Mouse (Mus musculus): Measurements from ENCODE around the gene Serpina10. TPM values are rescaled to one million over a fixed set of nuclear protein-coding genes. Genes with fewer than 3 reads are reported as not detected.
"Not testable (repeated sequence)": the region's sequence is repeated elsewhere in the genome, so short reads cannot be mapped to it uniquely, and the experiment has no call there.

The Serpina10 gene
- polyA plus RNA-seq (2014; fragmentation: Nextera tagmentation; extraction: Ambion mirVana) = 0.21 TPM in 1 of 2 replicates, not detected in the other

GRCm38 (mm10) chr12:103631203-103631612 lies at the start of gene Serpina10:
Gene Serpina10, minus strand, starts transcription at chr12:103631444.
- H3K27me3 ChIP-seq (ENCODE audit: control insufficient read depth, insufficient read depth, low read length) = no peaks in the 10 kb centered on the region
- 58% methylated on average over 3 of the region's 3 CpGs for WGBS (ENCODE audit: insufficient replicate concordance)
- no peak within 1 kb of the TSS for H3K27ac ChIP-seq (ENCODE audit: low read depth, low read length)
- H3K4me1 ChIP-seq (ENCODE audit: control insufficient read depth, insufficient read depth, low read length) = no peaks in the 10 kb centered on the region
- ATAC-seq (replicated peaks; ENCODE audit: insufficient number of reproducible peaks, low FRiP score, low TSS enrichment) = no peak
- no peaks in the 10 kb centered on the region for H3K9me3 ChIP-seq (replicated peaks; ENCODE audit: control insufficient read depth, low read length)
- no peaks in the 10 kb centered on the region for H3K36me3 ChIP-seq (ENCODE audit: control insufficient read depth, insufficient read depth, low read length)
- no peak within 1 kb of the TSS for H3K9ac ChIP-seq (ENCODE audit: low read depth, low read length)
- no peak within 1 kb of the TSS for H3K4me3 ChIP-seq (ENCODE audit: low read depth, low read length)
- no peak within 1 kb of the TSS for H3K4me2 ChIP-seq

- not testable (repeated sequence) for H3K36me3 ChIP-seq (ENCODE audit: control insufficient read depth, insufficient read depth, low read length); H3K9ac ChIP-seq (ENCODE audit: low read depth, low read length); H3K27ac ChIP-seq (ENCODE audit: low read depth, low read length); ATAC-seq (replicated peaks; ENCODE audit: insufficient number of reproducible peaks, low FRiP score, low TSS enrichment); H3K4me2 ChIP-seq; H3K9me3 ChIP-seq (replicated peaks; ENCODE audit: control insufficient read depth, low read length); H3K27me3 ChIP-seq (ENCODE audit: control insufficient read depth, insufficient read depth, low read length); H3K4me3 ChIP-seq (ENCODE audit: low read depth, low read length); H3K4me1 ChIP-seq (ENCODE audit: control insufficient read depth, insufficient read depth, low read length)
- WGBS (ENCODE audit: insufficient replicate concordance) = 88% methylated on average over 1 of the region's 1 CpGs
These were observed 48.6 kb upstream of the Serpina10 start for GRCm38 (mm10) chr12:103679853-103680252.

DNA sequence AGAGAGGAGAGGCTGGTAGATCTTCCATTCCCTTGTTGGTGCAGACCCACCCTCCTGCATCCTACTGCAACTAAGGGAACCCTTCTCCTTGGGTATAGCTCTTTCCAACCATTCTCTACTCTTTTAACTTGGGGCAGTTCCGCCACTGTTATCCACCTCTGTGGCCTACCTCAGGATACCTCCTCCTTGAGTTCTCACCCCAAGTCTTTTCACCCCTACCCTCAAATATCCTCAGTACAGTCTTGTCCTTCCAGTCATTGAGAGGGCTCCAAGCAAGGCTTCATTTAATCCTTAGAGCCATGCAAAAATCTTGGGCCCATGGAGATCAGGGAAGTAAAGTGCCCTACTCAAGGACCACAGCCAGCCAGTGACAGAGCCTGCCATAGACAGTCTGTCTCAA lies 44.8 kb upstream of the Serpina10 start, which contains the start of gene Serpina16:
TSS of gene Serpina16 (minus strand) at position 101 of the 400 bp plus-strand sequence.
- no peak within 1 kb of the TSS for H3K4me2 ChIP-seq
- WGBS (ENCODE audit: insufficient replicate concordance) = 85% methylated on average over 1 of the region's 1 CpGs
- no peaks in the 10 kb centered on the region for H3K27me3 ChIP-seq (ENCODE audit: control insufficient read depth, insufficient read depth, low read length)
- no peaks in the 10 kb centered on the region; the same call in 1 of the 2 replicates for H3K4me1 ChIP-seq (ENCODE audit: control insufficient read depth, insufficient read depth, low read length)
- H3K9ac ChIP-seq (ENCODE audit: low read depth, low read length) = no peak within 1 kb of the TSS
- H3K36me3 ChIP-seq (ENCODE audit: control insufficient read depth, insufficient read depth, low read length) = no peaks in the 10 kb centered on the region
- H3K9me3 ChIP-seq (replicated peaks; ENCODE audit: control insufficient read depth, low read length) = no peaks in the 10 kb centered on the region
- no peak within 1 kb of the TSS for H3K27ac ChIP-seq (ENCODE audit: low read depth, low read length)
- no peak for ATAC-seq (replicated peaks; ENCODE audit: insufficient number of reproducible peaks, low FRiP score, low TSS enrichment)
- no peak within 1 kb of the TSS for H3K4me3 ChIP-seq (ENCODE audit: low read depth, low read length)

DNA sequence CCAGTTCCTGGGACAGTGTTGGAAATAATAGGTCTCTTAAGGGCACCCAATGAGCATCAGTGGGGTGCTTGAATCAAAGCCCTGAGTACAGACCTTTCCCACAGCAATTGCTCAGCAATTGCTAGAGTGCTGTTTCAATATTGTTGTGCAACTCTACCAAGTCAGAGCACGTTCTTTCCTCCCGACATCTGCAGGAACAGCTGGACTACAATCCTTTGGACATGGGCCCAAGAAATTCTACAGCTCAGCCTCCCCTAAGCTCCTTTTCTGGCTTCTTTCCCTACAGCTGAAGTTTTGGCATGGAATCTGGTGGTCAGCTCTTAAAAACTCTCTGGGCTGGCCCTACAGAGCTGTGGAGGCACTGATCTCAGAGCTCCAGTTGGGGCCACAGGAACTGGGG lies 41.9 kb upstream of the Serpina10 start:
- H3K9me3 ChIP-seq (replicated peaks; ENCODE audit: control insufficient read depth, low read length) = no peaks in the 10 kb centered on the region
- H3K4me3 ChIP-seq (ENCODE audit: low read depth, low read length) = no peak overlapping the region
- H3K27ac ChIP-seq (ENCODE audit: low read depth, low read length) = no peak overlapping the region
- no peak overlapping the region for H3K9ac ChIP-seq (ENCODE audit: low read depth, low read length)
- no peaks in the 10 kb centered on the region for H3K27me3 ChIP-seq (ENCODE audit: control insufficient read depth, insufficient read depth, low read length)
- no peaks in the 10 kb centered on the region for H3K36me3 ChIP-seq (ENCODE audit: control insufficient read depth, insufficient read depth, low read length)
- H3K4me1 ChIP-seq (ENCODE audit: control insufficient read depth, insufficient read depth, low read length) = no peaks in the 10 kb centered on the region; the same call in 1 of the 2 replicates
- ATAC-seq (replicated peaks; ENCODE audit: insufficient number of reproducible peaks, low FRiP score, low TSS enrichment) = no peak
- 94% methylated on average over 2 of the region's 2 CpGs for WGBS (ENCODE audit: insufficient replicate concordance)
- H3K4me2 ChIP-seq = no peak overlapping the region

- ATAC-seq (replicated peaks; ENCODE audit: insufficient number of reproducible peaks, low FRiP score, low TSS enrichment) = no peak
- Histone ChIP-seq H3K4me2 (no peak overlapping the region), H3K4me3 (ENCODE audit: low read depth, low read length) (no peak overlapping the region), H3K4me1 (ENCODE audit: control insufficient read depth, insufficient read depth, low read length) (no peaks in the 10 kb centered on the region; the same call in 1 of the 2 replicates), H3K9ac (ENCODE audit: low read depth, low read length) (no peak overlapping the region), H3K27ac (ENCODE audit: low read depth, low read length) (no peak overlapping the region), H3K9me3 (replicated peaks; ENCODE audit: control insufficient read depth, low read length) (no peaks in the 10 kb centered on the region), H3K36me3 (ENCODE audit: control insufficient read depth, insufficient read depth, low read length) (no peaks in the 10 kb centered on the region), H3K27me3 (ENCODE audit: control insufficient read depth, insufficient read depth, low read length) (no peaks in the 10 kb centered on the region)
- 71% methylated on average over 3 of the region's 3 CpGs for WGBS (ENCODE audit: insufficient replicate concordance)
These were observed 40.2 kb upstream of the Serpina10 start for GRCm38 (mm10) chr12:103671483-103671882.

DNA sequence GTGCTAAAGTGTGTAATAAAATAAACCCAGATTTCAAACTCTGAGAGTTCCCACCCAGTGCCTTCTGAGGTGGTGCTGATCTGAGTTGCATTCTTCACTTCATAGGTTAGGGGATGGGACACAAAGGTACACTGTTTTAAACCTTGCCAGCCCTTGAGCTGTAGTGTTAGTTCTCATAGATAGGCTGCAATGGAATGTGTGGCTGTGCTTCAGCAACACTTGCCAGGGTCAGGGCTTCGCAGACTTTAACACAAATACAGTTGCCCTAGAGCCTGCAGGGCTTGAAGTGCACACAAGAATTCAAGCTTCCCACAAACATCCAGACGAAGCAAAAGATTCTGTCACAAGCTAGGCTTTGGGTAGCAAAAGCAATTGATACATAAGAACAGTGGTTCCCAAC lies 39.7 kb upstream of the Serpina10 start:
- Histone ChIP-seq H3K27me3 (ENCODE audit: control insufficient read depth, insufficient read depth, low read length) (no peaks in the 10 kb centered on the region), H3K9ac (ENCODE audit: low read depth, low read length) (no peak overlapping the region), H3K9me3 (replicated peaks; ENCODE audit: control insufficient read depth, low read length) (no peaks in the 10 kb centered on the region), H3K27ac (ENCODE audit: low read depth, low read length) (no peak overlapping the region), H3K4me3 (ENCODE audit: low read depth, low read length) (no peak overlapping the region), H3K4me2 (no peak overlapping the region), H3K4me1 (ENCODE audit: control insufficient read depth, insufficient read depth, low read length) (no peaks in the 10 kb centered on the region; the same call in 1 of the 2 replicates), H3K36me3 (ENCODE audit: control insufficient read depth, insufficient read depth, low read length) (no peaks in the 10 kb centered on the region)
- ATAC-seq (replicated peaks; ENCODE audit: insufficient number of reproducible peaks, low FRiP score, low TSS enrichment) = no peak
- 31% methylated on average over 2 of the region's 2 CpGs for WGBS (ENCODE audit: insufficient replicate concordance)

GRCm38 (mm10) chr12:103670344-103670743 lies 39.1 kb upstream of the Serpina10 start:
- WGBS (ENCODE audit: insufficient replicate concordance) = 80% methylated on average over 5 of the region's 5 CpGs

DNA sequence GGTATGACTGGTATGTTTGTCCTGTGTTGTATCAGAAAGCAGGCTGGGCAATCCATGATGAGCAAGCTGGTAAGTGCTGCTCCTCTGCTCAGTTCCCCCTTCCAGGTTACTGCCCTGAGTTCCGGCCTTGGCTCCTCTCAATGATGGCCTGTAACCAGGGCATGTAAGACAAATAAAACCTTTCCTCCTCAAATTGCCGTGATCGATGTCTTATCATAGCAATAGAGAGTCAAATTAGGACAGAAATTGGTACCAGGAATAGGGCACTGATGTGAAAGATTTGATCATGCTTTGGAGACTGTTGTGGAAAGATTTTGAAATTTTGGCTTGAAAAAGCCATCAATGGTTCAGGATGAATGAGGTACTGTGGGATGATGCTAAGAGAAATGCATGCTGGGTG lies 34.0 kb upstream of the Serpina10 start:
- Histone ChIP-seq H3K36me3 (ENCODE audit: control insufficient read depth, insufficient read depth, low read length) (no peaks in the 10 kb centered on the region), H3K4me1 (ENCODE audit: control insufficient read depth, insufficient read depth, low read length) (no peaks in the 10 kb centered on the region), H3K4me3 (ENCODE audit: low read depth, low read length) (no peak overlapping the region), H3K4me2 (no peak overlapping the region), H3K27ac (ENCODE audit: low read depth, low read length) (no peak overlapping the region), H3K9ac (ENCODE audit: low read depth, low read length) (no peak overlapping the region), H3K9me3 (replicated peaks; ENCODE audit: control insufficient read depth, low read length) (no peaks in the 10 kb centered on the region), H3K27me3 (ENCODE audit: control insufficient read depth, insufficient read depth, low read length) (no peaks in the 10 kb centered on the region)
- 87% methylated on average over 3 of the region's 3 CpGs for WGBS (ENCODE audit: insufficient replicate concordance)
- no peak for ATAC-seq (replicated peaks; ENCODE audit: insufficient number of reproducible peaks, low FRiP score, low TSS enrichment)

More at GRCm38 (mm10) chr12:103670344-103670743, 39.1 kb upstream of the Serpina10 start:
- no peak for ATAC-seq (replicated peaks; ENCODE audit: insufficient number of reproducible peaks, low FRiP score, low TSS enrichment)
- H3K9ac ChIP-seq (ENCODE audit: low read depth, low read length) = no peak overlapping the region
- no peaks in the 10 kb centered on the region; the same call in 1 of the 2 replicates for H3K4me1 ChIP-seq (ENCODE audit: control insufficient read depth, insufficient read depth, low read length)
- H3K27me3 ChIP-seq (ENCODE audit: control insufficient read depth, insufficient read depth, low read length) = no peaks in the 10 kb centered on the region
- H3K27ac ChIP-seq (ENCODE audit: low read depth, low read length) = no peak overlapping the region
- no peaks in the 10 kb centered on the region for H3K36me3 ChIP-seq (ENCODE audit: control insufficient read depth, insufficient read depth, low read length)
- no peaks in the 10 kb centered on the region for H3K9me3 ChIP-seq (replicated peaks; ENCODE audit: control insufficient read depth, low read length)
- no peak overlapping the region for H3K4me2 ChIP-seq
- H3K4me3 ChIP-seq (ENCODE audit: low read depth, low read length) = no peak overlapping the region

DNA sequence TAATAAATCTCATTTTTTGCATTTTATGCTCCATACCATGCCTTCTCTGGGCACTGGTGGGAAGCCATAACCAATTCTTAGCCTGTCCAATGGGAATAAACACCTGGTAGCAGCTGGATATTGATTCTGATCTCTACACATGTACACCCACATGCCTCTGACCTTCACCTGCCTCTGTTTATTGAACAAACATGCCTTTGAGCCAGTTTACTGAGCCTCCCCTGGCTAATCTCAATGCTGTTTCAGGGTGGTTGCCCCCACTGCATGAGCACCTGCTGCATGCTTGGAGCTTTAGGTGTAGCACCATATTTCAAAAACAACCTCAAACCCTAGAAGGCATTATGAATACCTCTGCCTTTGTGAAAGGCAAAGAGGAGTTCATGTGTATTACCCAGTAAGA lies 30.8 kb upstream of the Serpina10 start:
- ATAC-seq (replicated peaks; ENCODE audit: insufficient number of reproducible peaks, low FRiP score, low TSS enrichment); H3K27me3 ChIP-seq (ENCODE audit: control insufficient read depth, insufficient read depth, low read length); H3K4me3 ChIP-seq (ENCODE audit: low read depth, low read length); H3K9me3 ChIP-seq (replicated peaks; ENCODE audit: control insufficient read depth, low read length); H3K36me3 ChIP-seq (ENCODE audit: control insufficient read depth, insufficient read depth, low read length); H3K9ac ChIP-seq (ENCODE audit: low read depth, low read length); H3K4me1 ChIP-seq (ENCODE audit: control insufficient read depth, insufficient read depth, low read length); H3K27ac ChIP-seq (ENCODE audit: low read depth, low read length); H3K4me2 ChIP-seq: not testable (repeated sequence)
